Mouse (Mus musculus): ENCODE measurements around the gene Cdk2ap1. TPM values are rescaled to one million over a fixed set of nuclear protein-coding genes. Genes with fewer than 3 reads are reported as not detected.
"Not testable (repeated sequence)": the region's sequence is repeated elsewhere in the genome, so short reads cannot be mapped to it uniquely, and the experiment has no call there.

Cdk2ap1 gene
- 107 and 111 TPM in 2 replicates for polyA plus RNA-seq (2016; fragmentation: Nextera tagmentation; extraction: Ambion mirVana)

- not testable (repeated sequence) for ATAC-seq (ENCODE audit: low FRiP score, low read depth); H3K4me2 ChIP-seq (replicated peaks); H3K27me3 ChIP-seq; H3K4me3 ChIP-seq; H3K9ac ChIP-seq (replicated peaks); H3K4me1 ChIP-seq; H3K36me3 ChIP-seq; H3K27ac ChIP-seq (replicated peaks); H3K9me3 ChIP-seq
- 90% methylated on average over 5 of the region's 5 CpGs for WGBS
These were observed at the start of gene Cdk2ap1 for GRCm38 (mm10) chr5:124362982-124363381. TSS of gene Cdk2ap1 (minus strand) at chr5:124363082.

GRCm38 (mm10) chr5:124412163-124412562 lies 49.3 kb upstream of the Cdk2ap1 start:
- Histone ChIP-seq H3K9me3 (no peaks in the 10 kb centered on the region), H3K27ac (replicated peaks) (no peak overlapping the region), H3K9ac (replicated peaks) (no peak overlapping the region), H3K4me1 (no peaks in the 10 kb centered on the region), H3K4me2 (replicated peaks) (no peak overlapping the region), H3K4me3 (no peak overlapping the region), H3K36me3 (peaks cover 57% of the 10 kb centered on the region), H3K27me3 (no peaks in the 10 kb centered on the region)
- ATAC-seq (ENCODE audit: low FRiP score, low read depth) = no peak
- WGBS = 95% methylated on average over 5 of the region's 5 CpGs

- Histone ChIP-seq H3K27ac (replicated peaks) (no peak overlapping the region), H3K4me1 (no peaks in the 10 kb centered on the region), H3K27me3 (no peaks in the 10 kb centered on the region), H3K36me3 (peaks cover 68% of the 10 kb centered on the region), H3K4me3 (no peak overlapping the region), H3K9me3 (no peaks in the 10 kb centered on the region), H3K4me2 (replicated peaks) (no peak overlapping the region), H3K9ac (replicated peaks) (no peak overlapping the region)
- WGBS = 77% methylated on average over 3 of the region's 3 CpGs
- ATAC-seq (ENCODE audit: low FRiP score, low read depth) = no peak
These were observed 47.9 kb upstream of the Cdk2ap1 start for GRCm38 (mm10) chr5:124410808-124411207.

- Histone ChIP-seq H3K4me2 (replicated peaks) (no peak overlapping the region), H3K27me3 (no peaks in the 10 kb centered on the region), H3K9me3 (no peaks in the 10 kb centered on the region), H3K4me1 (no peaks in the 10 kb centered on the region), H3K36me3 (peaks cover 87% of the 10 kb centered on the region), H3K27ac (replicated peaks) (no peak overlapping the region), H3K9ac (replicated peaks) (no peak overlapping the region), H3K4me3 (no peak overlapping the region)
- 92% methylated on average over 7 of the region's 7 CpGs for WGBS
- no peak for ATAC-seq (ENCODE audit: low FRiP score, low read depth)
These were observed 30.8 kb upstream of the Cdk2ap1 start for GRCm38 (mm10) chr5:124393726-124394125.

- no peak overlapping the region for H3K9ac ChIP-seq (replicated peaks)
- no peak overlapping the region for H3K4me3 ChIP-seq
- H3K4me2 ChIP-seq (replicated peaks) = no peak overlapping the region
- ATAC-seq (ENCODE audit: low FRiP score, low read depth) = no peak
- H3K4me1 ChIP-seq = no peaks in the 10 kb centered on the region
- H3K27me3 ChIP-seq = no peaks in the 10 kb centered on the region
- peaks cover 89% of the 10 kb centered on the region for H3K36me3 ChIP-seq
- WGBS = 98% methylated on average over 4 of the region's 4 CpGs
- H3K9me3 ChIP-seq = no peaks in the 10 kb centered on the region
- H3K27ac ChIP-seq (replicated peaks) = no peak overlapping the region
These were observed 29.5 kb upstream of the Cdk2ap1 start for GRCm38 (mm10) chr5:124392412-124392811.

GRCm38 (mm10) chr5:124387932-124388331 lies 25.1 kb upstream of the Cdk2ap1 start:
- 83% methylated on average over 5 of the region's 5 CpGs for WGBS
- no peak overlapping the region for H3K4me2 ChIP-seq (replicated peaks)
- no peak for ATAC-seq (ENCODE audit: low FRiP score, low read depth)
- no peak overlapping the region for H3K4me3 ChIP-seq
- H3K27ac ChIP-seq (replicated peaks) = no peak overlapping the region
- H3K9ac ChIP-seq (replicated peaks) = no peak overlapping the region
- peaks cover 88% of the 10 kb centered on the region for H3K36me3 ChIP-seq
- H3K4me1 ChIP-seq = no peaks in the 10 kb centered on the region
- H3K9me3 ChIP-seq = no peaks in the 10 kb centered on the region
- no peaks in the 10 kb centered on the region for H3K27me3 ChIP-seq

- Histone ChIP-seq H3K27me3 (no peaks in the 10 kb centered on the region), H3K27ac (replicated peaks) (no peak overlapping the region), H3K9ac (replicated peaks) (no peak overlapping the region), H3K9me3 (no peaks in the 10 kb centered on the region), H3K4me2 (replicated peaks) (no peak overlapping the region), H3K4me1 (no peaks in the 10 kb centered on the region), H3K4me3 (no peak overlapping the region), H3K36me3 (peaks cover 89% of the 10 kb centered on the region)
- 91% methylated on average over 1 of the region's 1 CpGs for WGBS
- no peak for ATAC-seq (ENCODE audit: low FRiP score, low read depth)
These were observed 17.2 kb upstream of the Cdk2ap1 start for GRCm38 (mm10) chr5:124380121-124380520.

GRCm38 (mm10) chr5:124377149-124377548 lies 14.3 kb upstream of the Cdk2ap1 start:
- WGBS = 95% methylated on average over 4 of the region's 4 CpGs
- H3K9me3 ChIP-seq = no peaks in the 10 kb centered on the region
- no peak overlapping the region for H3K4me2 ChIP-seq (replicated peaks)

GRCm38 (mm10) chr5:124376401-124376800 lies 13.5 kb upstream of the Cdk2ap1 start:
- 94% methylated on average over 1 of the region's 1 CpGs for WGBS
- H3K9me3 ChIP-seq = no peaks in the 10 kb centered on the region
- H3K27me3 ChIP-seq = no peaks in the 10 kb centered on the region
- H3K4me2 ChIP-seq (replicated peaks) = no peak overlapping the region
- H3K27ac ChIP-seq (replicated peaks) = no peak overlapping the region
- H3K9ac ChIP-seq (replicated peaks) = no peak overlapping the region
- H3K4me3 ChIP-seq = no peak overlapping the region
- peaks cover 88% of the 10 kb centered on the region for H3K36me3 ChIP-seq
- no peak for ATAC-seq (ENCODE audit: low FRiP score, low read depth)
- H3K4me1 ChIP-seq = no peaks in the 10 kb centered on the region

More at GRCm38 (mm10) chr5:124377149-124377548, 14.3 kb upstream of the Cdk2ap1 start:
- no peak overlapping the region for H3K4me3 ChIP-seq
- ATAC-seq (ENCODE audit: low FRiP score, low read depth) = no peak
- H3K9ac ChIP-seq (replicated peaks) = no peak overlapping the region
- H3K27me3 ChIP-seq = no peaks in the 10 kb centered on the region
- H3K27ac ChIP-seq (replicated peaks) = no peak overlapping the region
- no peaks in the 10 kb centered on the region for H3K4me1 ChIP-seq
- peaks cover 88% of the 10 kb centered on the region for H3K36me3 ChIP-seq

- H3K4me1 ChIP-seq = no peaks in the 10 kb centered on the region
- no peaks in the 10 kb centered on the region for H3K27me3 ChIP-seq
- no peak overlapping the region for H3K27ac ChIP-seq (replicated peaks)
- WGBS = 97% methylated on average over 7 of the region's 7 CpGs
- no peak for ATAC-seq (ENCODE audit: low FRiP score, low read depth)
- no peak overlapping the region for H3K9ac ChIP-seq (replicated peaks)
- no peak overlapping the region for H3K4me3 ChIP-seq
- H3K36me3 ChIP-seq = peaks cover 88% of the 10 kb centered on the region
- no peaks in the 10 kb centered on the region for H3K9me3 ChIP-seq
- H3K4me2 ChIP-seq (replicated peaks) = no peak overlapping the region
These were observed 11.4 kb upstream of the Cdk2ap1 start for GRCm38 (mm10) chr5:124374298-124374697.

- Histone ChIP-seq H3K9me3 (no peaks in the 10 kb centered on the region), H3K36me3 (peaks cover 35% of the 10 kb centered on the region), H3K27ac (replicated peaks) (no peak overlapping the region), H3K4me2 (replicated peaks) (no peak overlapping the region), H3K27me3 (no peaks in the 10 kb centered on the region), H3K9ac (replicated peaks) (no peak overlapping the region), H3K4me1 (no peaks in the 10 kb centered on the region), H3K4me3 (no peak overlapping the region)
- ATAC-seq (ENCODE audit: low FRiP score, low read depth) = no peak
- WGBS = 93% methylated on average over 3 of the region's 3 CpGs
These were observed 3.8 kb upstream of the Cdk2ap1 start for GRCm38 (mm10) chr5:124366721-124367120.

- Histone ChIP-seq H3K27ac (replicated peaks) (no peak overlapping the region), H3K9ac (replicated peaks) (no peak overlapping the region), H3K9me3 (no peaks in the 10 kb centered on the region), H3K4me2 (replicated peaks) (no peak overlapping the region), H3K4me3 (no peak overlapping the region), H3K4me1 (no peaks in the 10 kb centered on the region), H3K27me3 (no peaks in the 10 kb centered on the region), H3K36me3 (peaks cover 25% of the 10 kb centered on the region)
- no peak for ATAC-seq (ENCODE audit: low FRiP score, low read depth)
- 94% methylated on average over 2 of the region's 2 CpGs for WGBS
These were observed 2.9 kb upstream of the Cdk2ap1 start for GRCm38 (mm10) chr5:124365754-124366153.

- Histone ChIP-seq H3K27ac (replicated peaks) (no peak overlapping the region), H3K9ac (replicated peaks) (no peak overlapping the region), H3K36me3 (peaks cover 11% of the 10 kb centered on the region), H3K4me2 (replicated peaks) (no peak overlapping the region), H3K4me1 (no peaks in the 10 kb centered on the region), H3K27me3 (no peaks in the 10 kb centered on the region), H3K9me3 (no peaks in the 10 kb centered on the region), H3K4me3 (no peak overlapping the region)
- 86% methylated on average over 6 of the region's 6 CpGs for WGBS
- ATAC-seq (ENCODE audit: low FRiP score, low read depth) = no peak
These were observed 1.5 kb upstream of the Cdk2ap1 start for GRCm38 (mm10) chr5:124364173-124364918.

Measured in midbrain, embryonic 12.5 days (tissue).